Mouse (Mus musculus) lung, postnatal 0 days (tissue): ENCODE results near the gene Clstn1.

Source experiments
- CTCF ChIP-seq: IDR thresholded peaks from 2 replicates; pipeline ENCODE4 v1.5.1; 2016; ENCODE audit warnings: antibody characterized with exemption, mild to moderate bottlenecking
- EP300 ChIP-seq: IDR thresholded peaks from 2 replicates; pipeline ENCODE4 v1.6.1; 2016; ENCODE audit warnings: antibody characterized with exemption, mild to moderate bottlenecking, control low read depth

DNA sequence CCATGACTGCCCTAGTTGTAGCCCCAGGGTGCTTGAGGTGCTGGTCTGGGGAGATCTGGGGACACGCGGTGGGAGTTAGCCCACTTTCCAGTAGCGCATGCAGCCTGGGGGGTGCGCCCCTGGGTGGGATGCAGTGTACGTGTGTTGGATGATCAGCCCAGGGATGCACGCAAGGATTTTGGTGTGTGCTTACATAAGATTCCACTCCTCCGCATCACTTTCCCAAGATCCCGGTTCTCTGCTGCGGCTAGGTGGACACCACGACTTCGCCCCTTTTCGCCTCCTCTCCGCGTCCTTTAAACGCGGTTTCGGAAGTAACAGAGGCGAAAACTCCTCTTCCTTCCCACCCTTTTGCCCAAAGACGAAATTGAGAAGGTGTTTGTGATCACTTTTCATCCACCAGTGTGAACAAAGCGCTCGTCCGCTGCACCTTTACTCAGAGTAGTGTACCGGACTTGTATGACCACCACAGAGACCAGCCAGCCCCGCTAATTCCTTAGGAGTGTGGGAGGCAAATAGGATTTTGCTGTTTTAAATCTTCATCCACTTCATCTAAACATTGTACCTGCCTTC is 1.4 kb downstream of the Clstn1 start:
- TF ChIP-seq CTCF: no peak
- TF ChIP-seq EP300: no peak
